Mouse (Mus musculus): Measurements from ENCODE around the gene Gdpd5.

- TF ChIP-seq CTCF (IDR thresholded peaks at IDR 0.05; ENCODE audit: low read depth, low read length) (no peak), POLR2A (IDR thresholded peaks at IDR 0.05; ENCODE audit: extremely low read depth, insufficient read depth, low read length) (no peak)
Measured at GRCm38 (mm10) chr7:99348883-99349282, 32.3 kb upstream of the Gdpd5 start.
